Mouse (Mus musculus): ENCODE results near the gene Lbh. TPM values are rescaled to one million over a fixed set of nuclear protein-coding genes. Genes with fewer than 3 reads are reported as not detected.
A peak's percentile ranks its signal among the peaks of the same experiment; 100 is the strongest.

Gene Lbh
- polyA plus RNA-seq, 1 experiment from 2014 or later: 5.3 TPM

- no peak overlapping the region for H3K27ac ChIP-seq (ENCODE audit: low read depth, low read length)
- no peak overlapping the region for H3K4me3 ChIP-seq (ENCODE audit: low read depth, low read length)
- no peak overlapping the region for H3K9ac ChIP-seq (ENCODE audit: low read length)
- no peaks in the 10 kb centered on the region; the same call in 1 of the 2 replicates for H3K9me3 ChIP-seq (ENCODE audit: control insufficient read depth, low read length)
- no peak overlapping the region for H3K4me2 ChIP-seq
- no peak for ATAC-seq (ENCODE audit: low FRiP score)
- peaks cover 12% of the 10 kb centered on the region for H3K36me3 ChIP-seq (ENCODE audit: control insufficient read depth, insufficient read depth, low read length)
- no peak for DNase-seq (ENCODE audit: low spot score, missing footprints)
- H3K4me1 ChIP-seq (ENCODE audit: control insufficient read depth, insufficient read depth, low read length): no peaks in the 10 kb centered on the region
- WGBS: 93% methylated on average over 15 of the region's 15 CpGs
- H3K27me3 ChIP-seq (ENCODE audit: control insufficient read depth, insufficient read depth, low read length): no peaks in the 10 kb centered on the region
Observed at GRCm38 (mm10) chr17:72938871-72939568, 20.9 kb downstream of the Lbh start.

GRCm38 (mm10) chr17:72939569-72939899, 21.4 kb downstream of the Lbh start:
- no peaks in the 10 kb centered on the region for H3K4me1 ChIP-seq (ENCODE audit: control insufficient read depth, insufficient read depth, low read length)
- no peak for DNase-seq (ENCODE audit: low spot score, missing footprints)
- H3K9ac ChIP-seq (ENCODE audit: low read length): no peak overlapping the region
- no peaks in the 10 kb centered on the region for H3K27me3 ChIP-seq (ENCODE audit: control insufficient read depth, insufficient read depth, low read length)
- H3K27ac ChIP-seq (ENCODE audit: low read depth, low read length): no peak overlapping the region
- no peaks in the 10 kb centered on the region; the same call in 1 of the 2 replicates for H3K9me3 ChIP-seq (ENCODE audit: control insufficient read depth, low read length)
- no peak overlapping the region for H3K4me3 ChIP-seq (ENCODE audit: low read depth, low read length)
- no peak overlapping the region for H3K4me2 ChIP-seq
- 89% methylated on average over 6 of the region's 6 CpGs for WGBS
- H3K36me3 ChIP-seq (ENCODE audit: control insufficient read depth, insufficient read depth, low read length): peaks cover 12% of the 10 kb centered on the region
- no peak for ATAC-seq (ENCODE audit: low FRiP score)

- Histone ChIP-seq H3K27ac (ENCODE audit: low read depth, low read length) (no peak overlapping the region), H3K4me1 (ENCODE audit: control insufficient read depth, insufficient read depth, low read length) (no peaks in the 10 kb centered on the region), H3K4me3 (ENCODE audit: low read depth, low read length) (no peak overlapping the region), H3K9ac (ENCODE audit: low read length) (no peak overlapping the region), H3K36me3 (ENCODE audit: control insufficient read depth, insufficient read depth, low read length) (peaks cover 10% of the 10 kb centered on the region), H3K9me3 (ENCODE audit: control insufficient read depth, low read length) (no peaks in the 10 kb centered on the region; the same call in 1 of the 2 replicates), H3K27me3 (ENCODE audit: control insufficient read depth, insufficient read depth, low read length) (no peaks in the 10 kb centered on the region), H3K4me2 (no peak overlapping the region)
- WGBS: 87% methylated on average over 5 of the region's 5 CpGs
- DNase-seq (ENCODE audit: low spot score, missing footprints): no peak
- ATAC-seq (ENCODE audit: low FRiP score): no peak
Observed at GRCm38 (mm10) chr17:72944368-72944767, 26.3 kb downstream of the Lbh start.

- Histone ChIP-seq H3K9ac (ENCODE audit: low read length) (no peak overlapping the region), H3K9me3 (ENCODE audit: control insufficient read depth, low read length) (no peaks in the 10 kb centered on the region; the same call in 1 of the 2 replicates), H3K36me3 (ENCODE audit: control insufficient read depth, insufficient read depth, low read length) (no peaks in the 10 kb centered on the region), H3K27ac (ENCODE audit: low read depth, low read length) (no peak overlapping the region), H3K4me2 (no peak overlapping the region), H3K27me3 (ENCODE audit: control insufficient read depth, insufficient read depth, low read length) (no peaks in the 10 kb centered on the region), H3K4me3 (ENCODE audit: low read depth, low read length) (no peak overlapping the region), H3K4me1 (ENCODE audit: control insufficient read depth, insufficient read depth, low read length) (no peaks in the 10 kb centered on the region)
- 88% methylated on average over 6 of the region's 6 CpGs for WGBS
- DNase-seq (ENCODE audit: low spot score, missing footprints) (peak; percentile 67), ATAC-seq (ENCODE audit: low FRiP score) (no peak)
Observed at GRCm38 (mm10) chr17:72947111-72947859, 29.2 kb downstream of the Lbh start.

GRCm38 (mm10) chr17:72948119-72948518, 30.0 kb downstream of the Lbh start:
- H3K4me1 ChIP-seq (ENCODE audit: control insufficient read depth, insufficient read depth, low read length): no peaks in the 10 kb centered on the region
- no peaks in the 10 kb centered on the region; the same call in 1 of the 2 replicates for H3K9me3 ChIP-seq (ENCODE audit: control insufficient read depth, low read length)
- ATAC-seq (ENCODE audit: low FRiP score) (no peak), DNase-seq (ENCODE audit: low spot score, missing footprints) (peak; percentile 70)
- H3K4me2 ChIP-seq: no peak overlapping the region
- H3K27ac ChIP-seq (ENCODE audit: low read depth, low read length): no peak overlapping the region
- H3K36me3 ChIP-seq (ENCODE audit: control insufficient read depth, insufficient read depth, low read length): no peaks in the 10 kb centered on the region
- no peak overlapping the region for H3K9ac ChIP-seq (ENCODE audit: low read length)
- no peak overlapping the region for H3K4me3 ChIP-seq (ENCODE audit: low read depth, low read length)
- no peaks in the 10 kb centered on the region for H3K27me3 ChIP-seq (ENCODE audit: control insufficient read depth, insufficient read depth, low read length)
- WGBS: 90% methylated on average over 9 of the region's 9 CpGs

GRCm38 (mm10) chr17:72949247-72949701, 31.2 kb downstream of the Lbh start:
- no peak for ATAC-seq (ENCODE audit: low FRiP score)
- WGBS: 86% methylated on average over 7 of the region's 7 CpGs
- Histone ChIP-seq H3K9me3 (ENCODE audit: control insufficient read depth, low read length) (no peaks in the 10 kb centered on the region), H3K36me3 (ENCODE audit: control insufficient read depth, insufficient read depth, low read length) (no peaks in the 10 kb centered on the region), H3K27ac (ENCODE audit: low read depth, low read length) (no peak overlapping the region), H3K27me3 (ENCODE audit: control insufficient read depth, insufficient read depth, low read length) (no peaks in the 10 kb centered on the region), H3K9ac (ENCODE audit: low read length) (no peak overlapping the region), H3K4me1 (ENCODE audit: control insufficient read depth, insufficient read depth, low read length) (no peaks in the 10 kb centered on the region), H3K4me3 (ENCODE audit: low read depth, low read length) (no peak overlapping the region), H3K4me2 (no peak overlapping the region)
- DNase-seq (ENCODE audit: low spot score, missing footprints): peak; percentile 17

GRCm38 (mm10) chr17:72951331-72951730, 33.2 kb downstream of the Lbh start:
- Histone ChIP-seq H3K4me1 (ENCODE audit: control insufficient read depth, insufficient read depth, low read length) (no peaks in the 10 kb centered on the region), H3K9me3 (ENCODE audit: control insufficient read depth, low read length) (no peaks in the 10 kb centered on the region), H3K4me2 (no peak overlapping the region), H3K9ac (ENCODE audit: low read length) (no peak overlapping the region), H3K36me3 (ENCODE audit: control insufficient read depth, insufficient read depth, low read length) (no peaks in the 10 kb centered on the region), H3K27ac (ENCODE audit: low read depth, low read length) (no peak overlapping the region), H3K27me3 (ENCODE audit: control insufficient read depth, insufficient read depth, low read length) (no peaks in the 10 kb centered on the region), H3K4me3 (ENCODE audit: low read depth, low read length) (no peak overlapping the region)
- DNase-seq (ENCODE audit: low spot score, missing footprints): peak; percentile 60
- 83% methylated on average over 6 of the region's 6 CpGs for WGBS
- ATAC-seq (ENCODE audit: low FRiP score): no peak

GRCm38 (mm10) chr17:72953811-72954685, 35.9 kb downstream of the Lbh start:
- Histone ChIP-seq H3K4me3 (ENCODE audit: low read depth, low read length) (no peak overlapping the region), H3K27me3 (ENCODE audit: control insufficient read depth, insufficient read depth, low read length) (no peaks in the 10 kb centered on the region), H3K9me3 (ENCODE audit: control insufficient read depth, low read length) (no peaks in the 10 kb centered on the region), H3K9ac (ENCODE audit: low read length) (no peak overlapping the region), H3K36me3 (ENCODE audit: control insufficient read depth, insufficient read depth, low read length) (no peaks in the 10 kb centered on the region), H3K4me2 (no peak overlapping the region), H3K4me1 (ENCODE audit: control insufficient read depth, insufficient read depth, low read length) (no peaks in the 10 kb centered on the region), H3K27ac (ENCODE audit: low read depth, low read length) (no peak overlapping the region)
- DNase-seq (ENCODE audit: low spot score, missing footprints): peak; percentile 72
- 90% methylated on average over 6 of the region's 6 CpGs for WGBS
- ATAC-seq (ENCODE audit: low FRiP score): no peak

Measured in midbrain, embryonic 11.5 days (tissue).